Mouse (Mus musculus) testis, adult 2 months (tissue): ENCODE measurements around the gene Men1. TPM values are rescaled to one million over a fixed set of nuclear protein-coding genes. Genes with fewer than 3 reads are reported as not detected.
A peak's percentile ranks its signal among the peaks of the same experiment; 100 is the strongest.

Source experiments
- H3K27ac ChIP-seq: fragments of 200-500 bp; 2 replicates; pipeline ENCODE4 v1.5.1; 2012; ENCODE audit warnings: low read depth, low read length; ENCODE audit not compliant: control insufficient read depth, insufficient read depth
- H3K27me3 ChIP-seq: fragments of 200-500 bp; 2 replicates; pipeline ENCODE4 v1.6.1; 2012; ENCODE audit warnings: mild to moderate bottlenecking, low read length, moderate library complexity; ENCODE audit not compliant: control insufficient read depth, insufficient read depth
- H3K36me3 ChIP-seq: fragments of 200-500 bp; 2 replicates; pipeline ENCODE4 v1.6.1; 2012; ENCODE audit warnings: mild to moderate bottlenecking, low read length; ENCODE audit not compliant: control insufficient read depth, insufficient read depth
- H3K4me1 ChIP-seq: fragments of 200-500 bp; 2 replicates; pipeline ENCODE4 v1.6.1; 2012; ENCODE audit warnings: low read length; ENCODE audit not compliant: control insufficient read depth, insufficient read depth
- H3K4me3 ChIP-seq: fragments of 200-500 bp; 2 replicates; pipeline ENCODE4 v1.5.1; 2012; ENCODE audit warnings: low read depth, mild to moderate bottlenecking, low read length, moderate library complexity, mixed read lengths; ENCODE audit not compliant: control insufficient read depth
- CTCF ChIP-seq: fragments of 200-500 bp; IDR thresholded peaks from 2 replicates; pipeline ENCODE4 v1.5.1; 2012; ENCODE audit warnings: low read depth, mild to moderate bottlenecking, inconsistent platforms, low read length, moderate library complexity; ENCODE audit not compliant: control insufficient read depth, insufficient read depth, insufficient replicate concordance
- POLR2A ChIP-seq: fragments of 200-500 bp; IDR thresholded peaks from 2 replicates; pipeline ENCODE4 v1.6.1; 2012; ENCODE audit warnings: low read depth, mild to moderate bottlenecking, inconsistent platforms, low read length, moderate library complexity; ENCODE audit not compliant: control insufficient read depth
- polyA plus RNA-seq: library from polyadenylated mRNA; depleted of rRNA; stranded (reverse); fragments of >200 nt; gene quantifications from 2 replicates; pipeline ENCODE4 v1.2.3, GENCODE M21; 2012

Gene Men1
- polyA plus RNA-seq, 1 experiment = 24.6 TPM

GRCm38 (mm10) chr19:6318145-6318544 is 16.6 kb upstream of the Men1 start:
- Histone ChIP-seq H3K4me3 (no peak overlapping the region), H3K36me3 (no peaks in the 10 kb centered on the region; the same call in 1 of the 2 replicates), H3K4me1 (peaks cover 7% of the 10 kb centered on the region), H3K27me3 (no peaks in the 10 kb centered on the region), H3K27ac (no peak overlapping the region)
- TF ChIP-seq CTCF (no peak), POLR2A (no peak)

GRCm38 (mm10) chr19:6321358-6321757 is 13.4 kb upstream of the Men1 start:
- Histone ChIP-seq H3K4me1 (peaks cover 7% of the 10 kb centered on the region), H3K27me3 (no peaks in the 10 kb centered on the region), H3K27ac (no peak overlapping the region), H3K36me3 (no peaks in the 10 kb centered on the region; the same call in 1 of the 2 replicates), H3K4me3 (no peak overlapping the region)
- TF ChIP-seq CTCF (no peak), POLR2A (no peak)

DNA sequence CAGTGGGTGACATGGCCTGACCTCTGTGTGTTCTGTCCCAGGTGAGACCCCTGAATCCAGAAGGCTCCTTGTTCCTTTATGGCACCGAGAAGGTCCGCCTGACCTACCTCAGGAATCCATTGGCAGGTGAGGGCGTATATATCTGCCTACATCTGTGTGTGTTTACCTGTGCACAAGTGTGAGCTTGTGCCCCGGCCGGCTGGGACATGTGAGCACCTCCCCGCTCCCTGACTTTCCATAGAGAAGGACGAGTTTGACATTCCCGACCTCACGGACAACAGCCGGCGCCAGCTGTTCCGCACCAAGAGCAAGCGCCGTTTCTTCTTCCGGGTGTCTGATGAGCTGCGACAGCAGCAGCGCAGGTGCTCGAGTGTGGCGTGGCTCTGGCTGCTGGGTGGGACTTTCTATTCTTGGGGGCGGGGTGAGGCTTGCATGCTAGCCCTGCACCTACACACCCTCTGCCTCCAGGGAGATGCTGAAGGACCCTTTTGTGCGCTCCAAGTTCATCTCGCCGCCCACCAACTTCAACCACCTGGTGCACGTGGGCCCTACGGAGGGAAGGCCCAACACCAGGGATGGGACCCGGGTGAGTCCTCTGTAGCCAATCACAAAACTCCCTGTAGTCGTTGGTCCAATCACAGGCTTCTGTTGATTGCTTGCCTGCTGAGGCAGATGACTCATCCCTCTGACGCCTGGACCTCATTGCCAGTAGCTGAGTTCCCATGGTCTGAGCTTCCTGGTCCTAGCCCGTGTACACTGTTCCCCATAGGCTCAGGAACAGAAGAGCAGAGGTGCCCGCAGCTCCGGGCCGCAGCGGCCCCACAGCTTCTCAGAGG is 12.8 kb upstream of the Men1 start:
- no peak overlapping the region for H3K27ac ChIP-seq
- no peak overlapping the region for H3K4me3 ChIP-seq
- no peaks in the 10 kb centered on the region; the same call in 1 of the 2 replicates for H3K36me3 ChIP-seq
- no peaks in the 10 kb centered on the region for H3K27me3 ChIP-seq
- TF ChIP-seq CTCF (no peak), POLR2A (no peak)
- peaks cover 7% of the 10 kb centered on the region for H3K4me1 ChIP-seq

- TF ChIP-seq POLR2A = no peak
- TF ChIP-seq CTCF = no peak
- no peak overlapping the region for H3K4me3 ChIP-seq
Measured at GRCm38 (mm10) chr19:6324751-6325150, 10.0 kb upstream of the Men1 start.

DNA sequence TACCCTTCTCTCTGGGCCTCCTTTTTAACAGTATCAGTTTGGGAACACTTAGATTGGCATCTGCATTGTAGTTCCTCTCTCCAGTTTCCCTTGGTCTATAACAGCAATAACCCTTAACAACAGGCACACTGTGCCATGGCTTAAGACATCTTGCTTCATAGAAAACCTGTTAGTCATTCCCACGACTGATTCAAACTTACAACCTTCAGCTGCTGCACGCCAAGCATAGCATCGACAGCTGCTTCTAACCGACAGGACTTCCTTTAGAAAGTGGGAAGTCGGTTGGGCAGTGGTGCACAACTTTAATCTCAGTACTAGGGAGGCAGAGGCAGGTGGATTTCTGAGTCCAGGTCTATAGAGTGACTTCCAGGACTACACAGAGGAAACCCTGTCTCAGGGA is 3.6 kb upstream of the Men1 start:
- Histone ChIP-seq H3K4me3 (no peak overlapping the region), H3K27me3 (no peaks in the 10 kb centered on the region), H3K36me3 (no peaks in the 10 kb centered on the region), H3K4me1 (peaks cover 17% of the 10 kb centered on the region), H3K27ac (no peak overlapping the region; the same call in 1 of the 2 replicates)
- TF ChIP-seq CTCF = no peak
- no peak for TF ChIP-seq POLR2A

More at GRCm38 (mm10) chr19:6324751-6325150, 10.0 kb upstream of the Men1 start:
- Histone ChIP-seq H3K27ac (no peak overlapping the region), H3K4me1 (peaks cover 7% of the 10 kb centered on the region), H3K36me3 (no peaks in the 10 kb centered on the region; the same call in 1 of the 2 replicates), H3K27me3 (no peaks in the 10 kb centered on the region)

- peak overlapping the region; percentile 71 for H3K27ac ChIP-seq
- no peak overlapping the region for H3K4me3 ChIP-seq
- no peaks in the 10 kb centered on the region for H3K27me3 ChIP-seq
- peaks cover 20% of the 10 kb centered on the region for H3K4me1 ChIP-seq
- TF ChIP-seq CTCF = peak; percentile 35; the same call in 1 of the 2 replicates
- TF ChIP-seq POLR2A = no peak
- no peaks in the 10 kb centered on the region for H3K36me3 ChIP-seq
Measured at GRCm38 (mm10) chr19:6331719-6332516, 2.9 kb upstream of the Men1 start.
